Mouse (Mus musculus): ENCODE measurements at regions not wholly inside any gene's neighbourhood (a gene's known extent, or its start where the extent isn't known, plus 50 kb on each side); places are given as distances from the start of the nearest gene placed in this dataset.
A peak's percentile ranks its signal among the peaks of the same experiment; 100 is the strongest.
"Not testable (repeated sequence)": the region's sequence is repeated elsewhere in the genome, so short reads cannot be mapped to it uniquely, and the experiment has no call there.

- DNase-seq (ENCODE audit: low spot score) (no peak), ATAC-seq (ENCODE audit: low FRiP score) (0 out of 2 replicates have a peak, but pooled peaks have one; percentile 3)
- Histone ChIP-seq H3K36me3 (ENCODE audit: control insufficient read depth, insufficient read depth, low read length) (no peaks in the 10 kb centered on the region), H3K4me2 (replicated peaks; ENCODE audit: low read depth, low read length) (no peak overlapping the region), H3K4me3 (ENCODE audit: low read depth, low read length) (no peak overlapping the region), H3K4me1 (replicated peaks; ENCODE audit: control insufficient read depth, insufficient read depth, low read length) (no peaks in the 10 kb centered on the region), H3K9me3 (ENCODE audit: control insufficient read depth, low read length) (peaks cover 48% of the 10 kb centered on the region), H3K27me3 (ENCODE audit: control insufficient read depth, insufficient read depth, low read length) (no peaks in the 10 kb centered on the region), H3K27ac (ENCODE audit: low read depth, low read length) (no peak overlapping the region), H3K9ac (ENCODE audit: low read depth, low read length) (no peak overlapping the region)
- 76% methylated on average over 2 of the region's 2 CpGs for WGBS
Observed at GRCm38 (mm10) chr17:3006662-3007061, 108.1 kb upstream of the Scaf8 start.

GRCm38 (mm10) chr17:3007234-3007633 is 107.5 kb upstream of the Scaf8 start:
- H3K4me1 ChIP-seq (replicated peaks; ENCODE audit: control insufficient read depth, insufficient read depth, low read length), result no peaks in the 10 kb centered on the region
- H3K9me3 ChIP-seq (ENCODE audit: control insufficient read depth, low read length), result peaks cover 50% of the 10 kb centered on the region
- 71% methylated on average over 2 of the region's 2 CpGs for WGBS
- ATAC-seq (ENCODE audit: low FRiP score), result peak; percentile 36
- H3K4me2 ChIP-seq (replicated peaks; ENCODE audit: low read depth, low read length), result no peak overlapping the region
- H3K4me3 ChIP-seq (ENCODE audit: low read depth, low read length), result no peak overlapping the region
- no peaks in the 10 kb centered on the region for H3K36me3 ChIP-seq (ENCODE audit: control insufficient read depth, insufficient read depth, low read length)
- no peak overlapping the region for H3K9ac ChIP-seq (ENCODE audit: low read depth, low read length)
- no peaks in the 10 kb centered on the region for H3K27me3 ChIP-seq (ENCODE audit: control insufficient read depth, insufficient read depth, low read length)
- DNase-seq (ENCODE audit: low spot score), result no peak
- no peak overlapping the region for H3K27ac ChIP-seq (ENCODE audit: low read depth, low read length)

GRCm38 (mm10) chr17:3009939-3010338 is 104.8 kb upstream of the Scaf8 start:
- WGBS, result 67% methylated on average over 2 of the region's 2 CpGs
- no peaks in the 10 kb centered on the region for H3K36me3 ChIP-seq (ENCODE audit: control insufficient read depth, insufficient read depth, low read length)
- H3K4me1 ChIP-seq (replicated peaks; ENCODE audit: control insufficient read depth, insufficient read depth, low read length), result no peaks in the 10 kb centered on the region
- H3K4me3 ChIP-seq (ENCODE audit: low read depth, low read length), result no peak overlapping the region
- H3K9ac ChIP-seq (ENCODE audit: low read depth, low read length), result no peak overlapping the region
- DNase-seq (ENCODE audit: low spot score) (no peak), ATAC-seq (ENCODE audit: low FRiP score) (no peak)
- no peak overlapping the region for H3K27ac ChIP-seq (ENCODE audit: low read depth, low read length)
- no peak overlapping the region for H3K4me2 ChIP-seq (replicated peaks; ENCODE audit: low read depth, low read length)
- H3K9me3 ChIP-seq (ENCODE audit: control insufficient read depth, low read length), result peaks cover 64% of the 10 kb centered on the region
- no peaks in the 10 kb centered on the region for H3K27me3 ChIP-seq (ENCODE audit: control insufficient read depth, insufficient read depth, low read length)

- H3K36me3 ChIP-seq (ENCODE audit: control insufficient read depth, insufficient read depth, low read length), result no peaks in the 10 kb centered on the region
- H3K4me2 ChIP-seq (replicated peaks; ENCODE audit: low read depth, low read length), result no peak overlapping the region
- H3K9ac ChIP-seq (ENCODE audit: low read depth, low read length), result no peak overlapping the region
- H3K9me3 ChIP-seq (ENCODE audit: control insufficient read depth, low read length), result peaks cover 71% of the 10 kb centered on the region
- DNase-seq (ENCODE audit: low spot score) (no peak), ATAC-seq (ENCODE audit: low FRiP score) (no peak)
- no peaks in the 10 kb centered on the region for H3K27me3 ChIP-seq (ENCODE audit: control insufficient read depth, insufficient read depth, low read length)
- 46% methylated on average over 1 of the region's 1 CpGs for WGBS
- no peaks in the 10 kb centered on the region for H3K4me1 ChIP-seq (replicated peaks; ENCODE audit: control insufficient read depth, insufficient read depth, low read length)
- no peak overlapping the region for H3K27ac ChIP-seq (ENCODE audit: low read depth, low read length)
- no peak overlapping the region for H3K4me3 ChIP-seq (ENCODE audit: low read depth, low read length)
Observed at GRCm38 (mm10) chr17:3012045-3012444, 102.7 kb upstream of the Scaf8 start.

GRCm38 (mm10) chr17:3019631-3020391 is 95.0 kb upstream of the Scaf8 start:
- Histone ChIP-seq H3K27ac (ENCODE audit: low read depth, low read length) (no peak overlapping the region), H3K27me3 (ENCODE audit: control insufficient read depth, insufficient read depth, low read length) (no peaks in the 10 kb centered on the region), H3K4me3 (ENCODE audit: low read depth, low read length) (no peak overlapping the region; the same call in 1 of the 2 replicates), H3K4me2 (replicated peaks; ENCODE audit: low read depth, low read length) (no peak overlapping the region), H3K9ac (ENCODE audit: low read depth, low read length) (no peak overlapping the region), H3K36me3 (ENCODE audit: control insufficient read depth, insufficient read depth, low read length) (no peaks in the 10 kb centered on the region), H3K9me3 (ENCODE audit: control insufficient read depth, low read length) (peaks cover 39% of the 10 kb centered on the region), H3K4me1 (replicated peaks; ENCODE audit: control insufficient read depth, insufficient read depth, low read length) (no peaks in the 10 kb centered on the region)
- DNase-seq (ENCODE audit: low spot score), result no peak
- WGBS, result 89% methylated on average over 2 of the region's 2 CpGs
- 0 out of 2 replicates have a peak, but pooled peaks have one; percentile 55 for ATAC-seq (ENCODE audit: low FRiP score)

- Histone ChIP-seq H3K4me3 (ENCODE audit: low read depth, low read length) (no peak overlapping the region), H3K4me2 (replicated peaks; ENCODE audit: low read depth, low read length) (no peak overlapping the region), H3K27ac (ENCODE audit: low read depth, low read length) (no peak overlapping the region), H3K4me1 (replicated peaks; ENCODE audit: control insufficient read depth, insufficient read depth, low read length) (no peaks in the 10 kb centered on the region), H3K9ac (ENCODE audit: low read depth, low read length) (no peak overlapping the region), H3K27me3 (ENCODE audit: control insufficient read depth, insufficient read depth, low read length) (no peaks in the 10 kb centered on the region), H3K9me3 (ENCODE audit: control insufficient read depth, low read length) (peaks cover 33% of the 10 kb centered on the region), H3K36me3 (ENCODE audit: control insufficient read depth, insufficient read depth, low read length) (no peaks in the 10 kb centered on the region)
- no peak for DNase-seq (ENCODE audit: low spot score)
- WGBS, result 100% methylated on average over 1 of the region's 1 CpGs
- peak; percentile 62 for ATAC-seq (ENCODE audit: low FRiP score)
Observed at GRCm38 (mm10) chr17:3020406-3020805, 94.4 kb upstream of the Scaf8 start.

- Histone ChIP-seq H3K4me2 (replicated peaks; ENCODE audit: low read depth, low read length) (no peak overlapping the region), H3K4me1 (replicated peaks; ENCODE audit: control insufficient read depth, insufficient read depth, low read length) (no peaks in the 10 kb centered on the region), H3K9me3 (ENCODE audit: control insufficient read depth, low read length) (peaks cover 26% of the 10 kb centered on the region), H3K9ac (ENCODE audit: low read depth, low read length) (no peak overlapping the region), H3K36me3 (ENCODE audit: control insufficient read depth, insufficient read depth, low read length) (no peaks in the 10 kb centered on the region), H3K27me3 (ENCODE audit: control insufficient read depth, insufficient read depth, low read length) (no peaks in the 10 kb centered on the region), H3K4me3 (ENCODE audit: low read depth, low read length) (no peak overlapping the region), H3K27ac (ENCODE audit: low read depth, low read length) (no peak overlapping the region)
- DNase-seq (ENCODE audit: low spot score) (no peak), ATAC-seq (ENCODE audit: low FRiP score) (no peak)
- WGBS, result 87% methylated on average over 4 of the region's 5 CpGs
Observed at GRCm38 (mm10) chr17:3022245-3022935, 92.4 kb upstream of the Scaf8 start.

GRCm38 (mm10) chr17:3022936-3023247 is 91.9 kb upstream of the Scaf8 start:
- not testable (repeated sequence) for H3K36me3 ChIP-seq (ENCODE audit: control insufficient read depth, insufficient read depth, low read length); H3K4me3 ChIP-seq (ENCODE audit: low read depth, low read length); H3K27me3 ChIP-seq (ENCODE audit: control insufficient read depth, insufficient read depth, low read length); H3K4me1 ChIP-seq (replicated peaks; ENCODE audit: control insufficient read depth, insufficient read depth, low read length); DNase-seq (ENCODE audit: low spot score); H3K27ac ChIP-seq (ENCODE audit: low read depth, low read length); H3K9ac ChIP-seq (ENCODE audit: low read depth, low read length); H3K4me2 ChIP-seq (replicated peaks; ENCODE audit: low read depth, low read length)
- WGBS, result 42% methylated on average over 3 of the region's 3 CpGs
- H3K9me3 ChIP-seq (ENCODE audit: control insufficient read depth, low read length), result peaks cover 24% of the 10 kb centered on the region
- peak; percentile 49; the same call in 1 of the 2 replicates for ATAC-seq (ENCODE audit: low FRiP score)

GRCm38 (mm10) chr17:3023426-3023825 is 91.3 kb upstream of the Scaf8 start:
- Histone ChIP-seq H3K27ac (ENCODE audit: low read depth, low read length) (no peak overlapping the region), H3K36me3 (ENCODE audit: control insufficient read depth, insufficient read depth, low read length) (no peaks in the 10 kb centered on the region), H3K9me3 (ENCODE audit: control insufficient read depth, low read length) (peaks cover 25% of the 10 kb centered on the region), H3K27me3 (ENCODE audit: control insufficient read depth, insufficient read depth, low read length) (no peaks in the 10 kb centered on the region), H3K4me1 (replicated peaks; ENCODE audit: control insufficient read depth, insufficient read depth, low read length) (no peaks in the 10 kb centered on the region), H3K9ac (ENCODE audit: low read depth, low read length) (no peak overlapping the region), H3K4me2 (replicated peaks; ENCODE audit: low read depth, low read length) (no peak overlapping the region), H3K4me3 (ENCODE audit: low read depth, low read length) (no peak overlapping the region)
- no peak for DNase-seq (ENCODE audit: low spot score)
- no peak for ATAC-seq (ENCODE audit: low FRiP score)
- WGBS, result 92% methylated on average over 1 of the region's 1 CpGs
